Mouse (Mus musculus) brain, embryonic 14.5 days (tissue): ENCODE measurements around the gene Pacsin2.

ENCODE experiments used
- CTCF ChIP-seq: fragments of 200-500 bp; IDR thresholded peaks from 2 replicates; pipeline ENCODE4 v1.5.1; 2012; ENCODE audit warnings: inconsistent platforms, mild to moderate bottlenecking, moderate library complexity, borderline replicate concordance; ENCODE audit not compliant: insufficient read depth, insufficient read length; ENCODE audit errors: extremely low read depth
- POLR2A ChIP-seq: fragments of 200-500 bp; IDR thresholded peaks from 2 replicates; pipeline ENCODE4 v1.6.1; 2012; ENCODE audit warnings: mild to moderate bottlenecking, inconsistent platforms, borderline replicate concordance; ENCODE audit not compliant: poor library complexity, insufficient read depth, insufficient read length, severe bottlenecking; ENCODE audit errors: extremely low read depth

DNA sequence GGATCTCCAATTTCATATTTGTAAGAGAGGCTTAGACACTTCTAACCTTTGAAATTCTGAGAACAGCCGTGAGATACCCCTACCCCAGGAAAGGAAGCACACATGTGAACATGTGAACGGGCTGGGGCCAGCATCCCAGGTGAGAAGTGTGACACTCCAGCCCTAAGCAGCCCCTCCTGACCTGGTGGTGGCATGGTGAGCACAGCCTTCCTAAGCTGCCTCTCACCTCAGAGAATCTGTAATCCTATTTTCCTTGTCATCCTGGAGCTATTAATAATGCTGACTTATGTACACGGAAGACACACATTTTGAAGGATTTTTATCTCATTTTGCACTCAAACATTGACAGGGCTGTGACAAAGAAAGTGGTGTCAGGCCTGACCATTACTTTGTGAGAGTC, 3.5 kb downstream of the Pacsin2 start:
- no peak for TF ChIP-seq POLR2A
- no peak for TF ChIP-seq CTCF
